Comparison of ENCODE assay signal across 10 mouse cellular contexts in genomic region chr6:97222321-97222720, GRCm38 (mm10). TPM values are rescaled to one million over a fixed set of nuclear protein-coding genes. Genes with fewer than 3 reads are reported as not detected.
A peak's percentile ranks its signal among the peaks of the same experiment; 100 is the strongest.
DNase-seq lines count a peak whose midpoint lies in the region; ATAC-seq and TF ChIP-seq lines count a peak whose summit lies in the region.
"Had no signal": no experiment of that assay in that cellular context is flagged by ENCODE, and none has a peak within 500 bp of the region (broad histone marks: within the 10 kb centered on the region; RNA-seq: fewer than 3 reads in every experiment).

No protein-coding gene starts in this region.

- H3K27ac ChIP-seq in kidney, postnatal 0 days: no peak overlapping the region
- H3K27ac ChIP-seq in forebrain, embryonic 11.5 days (ENCODE audit: low read depth, low read length): no peak overlapping the region
- H3K27ac ChIP-seq: forebrain, embryonic 10.5 days had no signal

- peak; percentile 21 for DNase-seq in kidney, postnatal 0 days (ENCODE audit: low spot score)
- DNase-seq in kidney, adult 9 months: no peak
- DNase-seq in NIH3T3 (ENCODE audit: low read depth): peak; percentile 35
- peak; percentile 40 to 54 for DNase-seq in natural killer cell, adult 2 months (ENCODE audit: low spot score in 2 of 2)
- DNase-seq in forebrain, embryonic 11.5 days (ENCODE audit: low spot score): no peak
- DNase-seq in right cerebral cortex, postnatal 25 days: no peak
- DNase-seq in gastrocnemius, adult 18-20 months (ENCODE audit: low spot score): no peak

- no peak for ATAC-seq in kidney, postnatal 0 days (replicated peaks; ENCODE audit: low FRiP score, low read depth)
- ATAC-seq in hematopoietic stem cell, adult 5-6 weeks (replicated peaks in 1 of 2; ENCODE audit: insufficient read depth in 1 of 2, low FRiP score in 2 of 2, low TSS enrichment in 1 of 2, low read depth in 1 of 2, poor library complexity in 2 of 2, severe bottlenecking in 2 of 2): peak; percentile 33 to 34; a peak in 1 of 4 replicates
- ATAC-seq in forebrain, embryonic 11.5 days (replicated peaks; ENCODE audit: low FRiP score): no peak

- H3K9ac ChIP-seq in kidney, postnatal 0 days (ENCODE audit: low read depth, low read length): no peak overlapping the region
- H3K9ac ChIP-seq in forebrain, embryonic 11.5 days (ENCODE audit: low read length): no peak overlapping the region

- H3K9me3 ChIP-seq in kidney, postnatal 0 days (replicated peaks; ENCODE audit: low read length): no peaks in the 10 kb centered on the region
- no peaks in the 10 kb centered on the region for H3K9me3 ChIP-seq in forebrain, embryonic 11.5 days (ENCODE audit: control insufficient read depth, low read length)
- H3K9me3 ChIP-seq: forebrain, embryonic 10.5 days had no signal

- 36% methylated on average over 6 of the region's 6 CpGs for WGBS in kidney, postnatal 0 days
- 50% methylated on average over 6 of the region's 6 CpGs for WGBS in forebrain, embryonic 11.5 days

- no peaks in the 10 kb centered on the region for H3K36me3 ChIP-seq in kidney, postnatal 0 days (ENCODE audit: insufficient read depth, low read length)
- no peaks in the 10 kb centered on the region for H3K36me3 ChIP-seq in forebrain, embryonic 11.5 days (ENCODE audit: control insufficient read depth, insufficient read depth, low read length)
- H3K36me3 ChIP-seq: forebrain, embryonic 10.5 days had no signal

- 0 out of 2 replicates have a peak overlapping the region, but pooled peaks have one; percentile 0 for H3K4me2 ChIP-seq in kidney, postnatal 0 days (ENCODE audit: low read length)
- H3K4me2 ChIP-seq in forebrain, embryonic 11.5 days (ENCODE audit: low read depth, low read length, severe bottlenecking): no peak overlapping the region
- H3K4me2 ChIP-seq: midbrain, embryonic 11.5 days had no signal

- H3K27me3 ChIP-seq in kidney, postnatal 0 days (ENCODE audit: insufficient read depth, low read length): no peaks in the 10 kb centered on the region
- no peaks in the 10 kb centered on the region for H3K27me3 ChIP-seq in forebrain, embryonic 11.5 days (ENCODE audit: control insufficient read depth, insufficient read depth, low read length)

- no peak overlapping the region for H3K4me3 ChIP-seq in kidney, postnatal 0 days (replicated peaks; ENCODE audit: low read depth, low read length)
- H3K4me3 ChIP-seq in forebrain, embryonic 11.5 days (ENCODE audit: low read depth, low read length): no peak overlapping the region
- H3K4me3 ChIP-seq: forebrain, embryonic 10.5 days had no signal

- no peak for TF ChIP-seq CTCF in kidney, postnatal 0 days (IDR thresholded peaks at IDR 0.05; ENCODE audit: low read depth)

- peaks cover 11% of the 10 kb centered on the region; the same call in 1 of the 2 replicates for H3K4me1 ChIP-seq in kidney, postnatal 0 days (replicated peaks; ENCODE audit: insufficient read depth, low read length)
- H3K4me1 ChIP-seq in forebrain, embryonic 11.5 days (replicated peaks; ENCODE audit: control insufficient read depth, insufficient read depth, low read length): no peaks in the 10 kb centered on the region; the same call in 1 of the 2 replicates

RNA-seq across cellular contexts. Expression of gene Arl6ip5, which starts 11.8 kb away (rescaled TPM):
- 64.9 and 72.3 TPM in 2 replicates for polyA plus RNA-seq in kidney, postnatal 0 days (2015; fragmentation: Nextera tagmentation; extraction: Ambion mirVana)
- 52.7 and 84.3 TPM in 2 replicates for total RNA-seq in hematopoietic stem cell, adult 5-6 weeks (2017)
- polyA plus RNA-seq in forebrain, embryonic 11.5 days (2014; fragmentation: Nextera tagmentation; extraction: Ambion mirVana): 36.4 and 36.9 TPM in 2 replicates
- 100 to 1,000 TPM; 130 to 155 TPM for total RNA-seq in gastrocnemius, adult 18-20 months (2021)

RNA-seq across cellular contexts. Expression of gene Uba3, which starts 16.9 kb away (rescaled TPM):
- polyA plus RNA-seq in kidney, postnatal 0 days (2015; fragmentation: Nextera tagmentation; extraction: Ambion mirVana): 57.1 TPM in 2 replicates
- 79.2 and 109 TPM in 2 replicates for total RNA-seq in hematopoietic stem cell, adult 5-6 weeks (2017)
- 105 and 107 TPM in 2 replicates for polyA plus RNA-seq in forebrain, embryonic 11.5 days (2014; fragmentation: Nextera tagmentation; extraction: Ambion mirVana)
- 10 to 100 TPM; 30.3 to 39.0 TPM for total RNA-seq in gastrocnemius, adult 18-20 months (2021)

RNA-seq across cellular contexts. Expression of gene Lmod3, which starts 30.2 kb away (rescaled TPM):
- polyA plus RNA-seq in kidney, postnatal 0 days (2015; fragmentation: Nextera tagmentation; extraction: Ambion mirVana): 0.31 and 0.36 TPM in 2 replicates
- not detected in 2 replicates for total RNA-seq in hematopoietic stem cell, adult 5-6 weeks (2017)
- polyA plus RNA-seq in forebrain, embryonic 11.5 days (2014; fragmentation: Nextera tagmentation; extraction: Ambion mirVana): not detected in 2 replicates
- 100 to 1,000 TPM; 104 to 131 TPM for total RNA-seq in gastrocnemius, adult 18-20 months (2021)
- polyA plus RNA-seq: forebrain, embryonic 10.5 days had no signal

RNA-seq across cellular contexts. Expression of gene Tmf1, which starts 43.4 kb away (rescaled TPM):
- 48.6 and 50.7 TPM in 2 replicates for polyA plus RNA-seq in kidney, postnatal 0 days (2015; fragmentation: Nextera tagmentation; extraction: Ambion mirVana)
- 119 and 157 TPM in 2 replicates for total RNA-seq in hematopoietic stem cell, adult 5-6 weeks (2017)
- polyA plus RNA-seq in forebrain, embryonic 11.5 days (2014; fragmentation: Nextera tagmentation; extraction: Ambion mirVana): 28.2 and 30.7 TPM in 2 replicates
- 10 to 100 TPM; 54.6 to 55.4 TPM for total RNA-seq in gastrocnemius, adult 18-20 months (2021)

Comparison
In these comparisons a context has a peak if more than half of its experiments do, and no peak if none do; other contexts are left out.
1. DNase-seq: peak in kidney, postnatal 0 days (single experiment), NIH3T3 (single experiment) and natural killer cell, adult 2 months (2 of 2); none in kidney, adult 9 months (single experiment), forebrain, embryonic 11.5 days (single experiment), right cerebral cortex, postnatal 25 days (single experiment) and gastrocnemius, adult 18-20 months (single experiment).
2. ATAC-seq: peak in hematopoietic stem cell, adult 5-6 weeks (2 of 2); none in kidney, postnatal 0 days (single experiment) and forebrain, embryonic 11.5 days (single experiment).
3. RNA of gene Lmod3, which starts 30.2 kb away (total RNA-seq): 104 to 131 TPM in gastrocnemius, adult 18-20 months; not detected in hematopoietic stem cell, adult 5-6 weeks; every median in the first group is over 100 times any median in the second.